Mouse (Mus musculus): ENCODE data around the gene Mfsd14a. TPM values are rescaled to one million over a fixed set of nuclear protein-coding genes. Genes with fewer than 3 reads are reported as not detected.

Mfsd14a gene
- polyA plus RNA-seq (2014; fragmentation: Illumina TruSeq; extraction: RNeasy Lipid Tissue Mini Kit (QIAGEN cat#74804); ENCODE audit: low read depth, low replicate concordance), result 136 TPM

GRCm38 (mm10) chr3:116662463-116662863, at the start of gene Mfsd14a:
Gene Mfsd14a, minus strand, starts transcription at chr3:116662677.

GRCm38 (mm10) chr3:116681160-116681559, 18.7 kb upstream of the Mfsd14a start, which contains the start of gene Gm43191:
Gene Gm43191, minus strand, starts transcription at chr3:116681260.

GRCm38 (mm10) chr3:116614295-116614892, 48.1 kb downstream of the Mfsd14a start, which contains the start of gene Trmt13:
Gene Trmt13, minus strand, starts transcription at chr3:116614587.

GRCm38 (mm10) chr3:116594728-116595602, 67.5 kb downstream of the Mfsd14a start, which contains the start of gene Sass6:
Gene Sass6, plus strand, starts transcription at chr3:116594982.

Other genes with a start within 250 kb of the Mfsd14a start
- 19.6 TPM for gene Cdc14a, start 238.6 kb downstream of the Mfsd14a start, polyA plus RNA-seq (2014; fragmentation: Illumina TruSeq; extraction: RNeasy Lipid Tissue Mini Kit (QIAGEN cat#74804); ENCODE audit: low read depth, low replicate concordance)
- gene Rtca, start 154.5 kb downstream of the Mfsd14a start, polyA plus RNA-seq (2014; fragmentation: Illumina TruSeq; extraction: RNeasy Lipid Tissue Mini Kit (QIAGEN cat#74804); ENCODE audit: low read depth, low replicate concordance), result 71.4 TPM
- gene Dbt, start 149.6 kb downstream of the Mfsd14a start, polyA plus RNA-seq (2014; fragmentation: Illumina TruSeq; extraction: RNeasy Lipid Tissue Mini Kit (QIAGEN cat#74804); ENCODE audit: low read depth, low replicate concordance), result 153 TPM
- 6.5 TPM for gene Lrrc39, start 99.7 kb downstream of the Mfsd14a start, polyA plus RNA-seq (2014; fragmentation: Illumina TruSeq; extraction: RNeasy Lipid Tissue Mini Kit (QIAGEN cat#74804); ENCODE audit: low read depth, low replicate concordance)
- gene Sass6, start 67.7 kb downstream of the Mfsd14a start, polyA plus RNA-seq (2014; fragmentation: Illumina TruSeq; extraction: RNeasy Lipid Tissue Mini Kit (QIAGEN cat#74804); ENCODE audit: low read depth, low replicate concordance), result 8.3 TPM
- 26.8 TPM for gene Trmt13, start 48.1 kb downstream of the Mfsd14a start, polyA plus RNA-seq (2014; fragmentation: Illumina TruSeq; extraction: RNeasy Lipid Tissue Mini Kit (QIAGEN cat#74804); ENCODE audit: low read depth, low replicate concordance)
- not detected for gene Gm43191, start 18.6 kb upstream of the Mfsd14a start, polyA plus RNA-seq (2014; fragmentation: Illumina TruSeq; extraction: RNeasy Lipid Tissue Mini Kit (QIAGEN cat#74804); ENCODE audit: low read depth, low replicate concordance)
- 81.7 TPM for gene Slc35a3, start 50.2 kb upstream of the Mfsd14a start, polyA plus RNA-seq (2014; fragmentation: Illumina TruSeq; extraction: RNeasy Lipid Tissue Mini Kit (QIAGEN cat#74804); ENCODE audit: low read depth, low replicate concordance)
- gene Agl, start 145.5 kb upstream of the Mfsd14a start, polyA plus RNA-seq (2014; fragmentation: Illumina TruSeq; extraction: RNeasy Lipid Tissue Mini Kit (QIAGEN cat#74804); ENCODE audit: low read depth, low replicate concordance), result 76.0 TPM
- gene Frrs1, start 196.8 kb upstream of the Mfsd14a start, polyA plus RNA-seq (2014; fragmentation: Illumina TruSeq; extraction: RNeasy Lipid Tissue Mini Kit (QIAGEN cat#74804); ENCODE audit: low read depth, low replicate concordance), result 14.7 TPM